Mouse (Mus musculus) limb, embryonic 12.5 days (tissue): Measurements from ENCODE around the gene Cys1. TPM values are rescaled to one million over a fixed set of nuclear protein-coding genes. Genes with fewer than 3 reads are reported as not detected.

Experiments used
- ATAC-seq: fragments of 200-750 bp; cut with Nextera tagmentation; 2 replicates; pipeline ENCODE4 v1.8.0; 2017; ENCODE audit warnings: low read depth, moderate TSS enrichment; ENCODE audit not compliant: insufficient number of reproducible peaks, insufficient read depth, low FRiP score, low TSS enrichment
- H3K27ac ChIP-seq: fragments of 300-500 bp; sonication (generic); 2 replicates; pipeline ENCODE4 v1.5.1; 2016; ENCODE audit warnings: mild to moderate bottlenecking, moderate library complexity
- H3K27me3 ChIP-seq: fragments of 300-500 bp; sonication (generic); 2 replicates; pipeline ENCODE4 v1.6.1; 2016; ENCODE audit warnings: mild to moderate bottlenecking, moderate library complexity
- H3K36me3 ChIP-seq: fragments of 300-500 bp; sonication (generic); 2 replicates; pipeline ENCODE4 v1.6.1; 2016; ENCODE audit warnings: mild to moderate bottlenecking, moderate library complexity
- H3K4me1 ChIP-seq: fragments of 300-500 bp; sonication (generic); replicated peaks from 2 replicates; pipeline ENCODE4 v1.6.1; 2016
- H3K4me2 ChIP-seq: fragments of 300-500 bp; sonication (generic); 2 replicates; pipeline ENCODE4 v1.6.1; 2016; ENCODE audit warnings: mild to moderate bottlenecking, moderate library complexity
- H3K4me3 ChIP-seq: fragments of 300-500 bp; sonication (generic); replicated peaks from 2 replicates; pipeline ENCODE4 v1.5.1; 2016; ENCODE audit warnings: mild to moderate bottlenecking
- H3K9ac ChIP-seq: fragments of 300-500 bp; sonication (generic); replicated peaks from 2 replicates; pipeline ENCODE4 v1.6.1; 2016; ENCODE audit warnings: mild to moderate bottlenecking, moderate library complexity
- H3K9me3 ChIP-seq: fragments of 300-500 bp; sonication (generic); 2 replicates; pipeline ENCODE4 v1.6.1; 2016; ENCODE audit warnings: mild to moderate bottlenecking, moderate library complexity
- WGBS: fragments of 180-500 bp; shearing (Covaris S2); methylation state at CpG from one replicate; pipeline ENCODE4 v1.1.7; 2016; 5-methylcytosine and 5-hydroxymethylcytosine counted together
- polyA plus RNA-seq: library from polyadenylated mRNA; unstranded; fragments of >200 nt; fragmentation: Nextera tagmentation; extraction: Ambion mirVana; gene quantifications from 2 replicates; pipeline ENCODE4 v1.2.1, GENCODE M21; 2016

Cys1 gene
- polyA plus RNA-seq, 1 experiment from 2014 or later = 1.3 TPM

GRCm38 (mm10) chr12:24661100-24661499, 20.5 kb downstream of the Cys1 start:
- H3K27ac ChIP-seq = 0 out of 2 replicates have a peak overlapping the region, but pooled peaks have one; percentile 12
- no peak overlapping the region for H3K4me3 ChIP-seq
- WGBS = 84% methylated on average over 4 of the region's 4 CpGs
- no peak overlapping the region for H3K4me2 ChIP-seq
- ATAC-seq = no peak
- H3K36me3 ChIP-seq = peaks cover 47% of the 10 kb centered on the region
- no peak overlapping the region for H3K9ac ChIP-seq
- no peaks in the 10 kb centered on the region for H3K27me3 ChIP-seq
- 0 out of 2 replicates have a peak, but pooled peaks cover 3% of the 10 kb centered on the region for H3K4me1 ChIP-seq
- no peaks in the 10 kb centered on the region for H3K9me3 ChIP-seq

- Histone ChIP-seq H3K36me3 (peaks cover 59% of the 10 kb centered on the region), H3K27me3 (no peaks in the 10 kb centered on the region), H3K4me3 (no peak overlapping the region), H3K9me3 (no peaks in the 10 kb centered on the region), H3K27ac (no peak overlapping the region), H3K4me2 (no peak overlapping the region), H3K4me1 (peaks cover 4% of the 10 kb centered on the region; the same call in 1 of the 2 replicates), H3K9ac (no peak overlapping the region)
- 93% methylated on average over 9 of the region's 9 CpGs for WGBS
- ATAC-seq = no peak
Measured at GRCm38 (mm10) chr12:24659923-24660322, 21.7 kb downstream of the Cys1 start.

- Histone ChIP-seq H3K36me3 (peaks cover 68% of the 10 kb centered on the region), H3K27ac (no peak overlapping the region), H3K4me3 (no peak overlapping the region), H3K9me3 (no peaks in the 10 kb centered on the region), H3K4me1 (peaks cover 6% of the 10 kb centered on the region; the same call in 1 of the 2 replicates), H3K9ac (no peak overlapping the region), H3K27me3 (no peaks in the 10 kb centered on the region), H3K4me2 (no peak overlapping the region)
- WGBS = 98% methylated on average over 4 of the region's 4 CpGs
- ATAC-seq = no peak
Measured at GRCm38 (mm10) chr12:24658998-24659397, 22.6 kb downstream of the Cys1 start.

- no peak for ATAC-seq
- Histone ChIP-seq H3K4me1 (peaks cover 19% of the 10 kb centered on the region), H3K27ac (no peak overlapping the region), H3K4me3 (no peak overlapping the region), H3K4me2 (no peak overlapping the region), H3K9ac (no peak overlapping the region), H3K27me3 (no peaks in the 10 kb centered on the region), H3K36me3 (peaks cover 67% of the 10 kb centered on the region), H3K9me3 (no peaks in the 10 kb centered on the region)
- 76% methylated on average over 3 of the region's 3 CpGs for WGBS
Measured at GRCm38 (mm10) chr12:24656436-24656835, 25.2 kb downstream of the Cys1 start.

GRCm38 (mm10) chr12:24654065-24654862, 27.3 kb downstream of the Cys1 start:
- ATAC-seq = no peak
- no peak overlapping the region for H3K4me2 ChIP-seq
- no peak overlapping the region for H3K27ac ChIP-seq
- H3K27me3 ChIP-seq = no peaks in the 10 kb centered on the region
- peaks cover 25% of the 10 kb centered on the region for H3K4me1 ChIP-seq
- H3K9ac ChIP-seq = no peak overlapping the region
- H3K4me3 ChIP-seq = no peak overlapping the region
- H3K36me3 ChIP-seq = peaks cover 54% of the 10 kb centered on the region
- H3K9me3 ChIP-seq = no peaks in the 10 kb centered on the region
- WGBS = 88% methylated on average over 16 of the region's 16 CpGs

- Histone ChIP-seq H3K27me3 (no peaks in the 10 kb centered on the region), H3K4me2 (peak overlapping the region; percentile 70), H3K9ac (peak overlapping the region; percentile 86), H3K36me3 (peaks cover 32% of the 10 kb centered on the region), H3K4me3 (peak overlapping the region; percentile 90), H3K4me1 (peaks cover 23% of the 10 kb centered on the region), H3K9me3 (no peaks in the 10 kb centered on the region), H3K27ac (peak overlapping the region; percentile 94)
- peak; percentile 69 for ATAC-seq
- WGBS = 1% methylated on average over 36 of the region's 36 CpGs
Measured at GRCm38 (mm10) chr12:24651642-24652342, 29.8 kb downstream of the Cys1 start.

GRCm38 (mm10) chr12:24651063-24651557, 30.5 kb downstream of the Cys1 start, which contains the start of gene Klf11:
Klf11 (plus strand) TSS chr12:24651274.
- Histone ChIP-seq H3K27ac (peak within 1 kb of the TSS; percentile 94), H3K27me3 (no peaks in the 10 kb centered on the region), H3K4me2 (peak within 1 kb of the TSS; percentile 70), H3K9ac (peak within 1 kb of the TSS; percentile 86), H3K4me1 (peaks cover 23% of the 10 kb centered on the region), H3K9me3 (no peaks in the 10 kb centered on the region), H3K4me3 (peak within 1 kb of the TSS; percentile 90), H3K36me3 (peaks cover 26% of the 10 kb centered on the region)
- 1% methylated on average over 68 of the region's 68 CpGs for WGBS
- ATAC-seq = peak; percentile 91

GRCm38 (mm10) chr12:24650415-24651062, 31.1 kb downstream of the Cys1 start:
- Histone ChIP-seq H3K4me2 (peak overlapping the region; percentile 70), H3K27me3 (no peaks in the 10 kb centered on the region), H3K36me3 (peaks cover 20% of the 10 kb centered on the region), H3K4me1 (peaks cover 23% of the 10 kb centered on the region), H3K4me3 (peak overlapping the region; percentile 90), H3K9ac (peak overlapping the region; percentile 54), H3K9me3 (no peaks in the 10 kb centered on the region), H3K27ac (peak overlapping the region; percentile 64)
- ATAC-seq = no peak
- WGBS = 4% methylated on average over 22 of the region's 22 CpGs

GRCm38 (mm10) chr12:24648094-24648493, 33.5 kb downstream of the Cys1 start:
- H3K4me2 ChIP-seq = no peak overlapping the region
- no peak overlapping the region for H3K9ac ChIP-seq
- 72% methylated on average over 1 of the region's 1 CpGs for WGBS
- H3K27me3 ChIP-seq = no peaks in the 10 kb centered on the region
- no peak overlapping the region for H3K4me3 ChIP-seq
- H3K27ac ChIP-seq = no peak overlapping the region
- no peaks in the 10 kb centered on the region for H3K9me3 ChIP-seq
- H3K36me3 ChIP-seq = no peaks in the 10 kb centered on the region
- H3K4me1 ChIP-seq = peaks cover 27% of the 10 kb centered on the region
- no peak for ATAC-seq

- Histone ChIP-seq H3K27me3 (no peaks in the 10 kb centered on the region), H3K4me3 (no peak overlapping the region), H3K27ac (no peak overlapping the region), H3K4me1 (peaks cover 18% of the 10 kb centered on the region), H3K36me3 (no peaks in the 10 kb centered on the region), H3K9me3 (no peaks in the 10 kb centered on the region), H3K9ac (no peak overlapping the region), H3K4me2 (no peak overlapping the region)
- 79% methylated on average over 6 of the region's 6 CpGs for WGBS
- ATAC-seq = no peak
Measured at GRCm38 (mm10) chr12:24645901-24646300, 35.7 kb downstream of the Cys1 start.

GRCm38 (mm10) chr12:24644125-24644571, 37.5 kb downstream of the Cys1 start:
- 37% methylated on average over 1 of the region's 1 CpGs for WGBS
- Histone ChIP-seq H3K4me1 (peaks cover 12% of the 10 kb centered on the region), H3K36me3 (no peaks in the 10 kb centered on the region), H3K27me3 (no peaks in the 10 kb centered on the region), H3K9me3 (no peaks in the 10 kb centered on the region), H3K27ac (0 out of 2 replicates have a peak overlapping the region, but pooled peaks have one; percentile 29), H3K4me3 (no peak overlapping the region), H3K4me2 (no peak overlapping the region), H3K9ac (no peak overlapping the region)
- no peak for ATAC-seq
